In genomic region chr1:83811162-83811561, GRCm38 (mm10) we compare ENCODE assay signal across 8 mouse cellular contexts.
DNase-seq lines count a peak whose midpoint lies in the region; ATAC-seq and TF ChIP-seq lines count a peak whose summit lies in the region.
"Not testable (repeated sequence)": the region's sequence is repeated elsewhere in the genome, so short reads cannot be mapped to it uniquely, and the experiment has no call there.

No protein-coding gene starts in this region.

- not testable (repeated sequence) for H3K79me2 ChIP-seq in liver, adult 2 months (ENCODE audit: control insufficient read depth, insufficient read depth, low read length)

- peak; percentile 55; the same call in 1 of the 2 replicates for ATAC-seq in granulocyte monocyte progenitor cell, adult 5-6 weeks (replicated peaks; ENCODE audit: poor library complexity, severe bottlenecking)
- not testable (repeated sequence) for ATAC-seq in midbrain, postnatal 0 days (ENCODE audit: low FRiP score)

- H3K4me3 ChIP-seq in kidney, adult 2 months (ENCODE audit: insufficient read depth, low read depth, low read length); liver, adult 2 months (ENCODE audit: insufficient read depth, low read depth, low read length); midbrain, postnatal 0 days (ENCODE audit: low read depth, low read length); thymus, adult 2 months (ENCODE audit: control insufficient read depth, insufficient read depth, low read length): not testable (repeated sequence)

- peak; percentile 48 for TF ChIP-seq CTCF in kidney, adult 2 months (conservative IDR thresholded peaks at IDR 0.05; ENCODE audit: insufficient read depth, insufficient read length, low read depth, low read length)
- TF ChIP-seq CTCF in liver, adult 2 months (IDR thresholded peaks at IDR 0.05; ENCODE audit: low read depth, low read length) = peak; percentile 63
- TF ChIP-seq CTCF in midbrain, postnatal 0 days (IDR thresholded peaks at IDR 0.05) = peak; percentile 51
- TF ChIP-seq CTCF in thymus, adult 2 months (IDR thresholded peaks at IDR 0.05; ENCODE audit: borderline replicate concordance, control insufficient read depth, extremely low read depth, insufficient read depth, low read length, poor library complexity) = not testable (repeated sequence)

- TF ChIP-seq POLR2A in kidney, adult 2 months (IDR thresholded peaks at IDR 0.05; ENCODE audit: low read depth, low read length); liver, adult 2 months (IDR thresholded peaks at IDR 0.05; ENCODE audit: extremely low read depth, insufficient read depth, low read length); thymus, adult 2 months (IDR thresholded peaks at IDR 0.05; ENCODE audit: control insufficient read depth, extremely low read depth, insufficient read depth, low read length, poor library complexity): not testable (repeated sequence)

- not testable (repeated sequence) for H3K9ac ChIP-seq in liver, adult 2 months (ENCODE audit: low read depth, low read length); midbrain, postnatal 0 days (replicated peaks; ENCODE audit: low read length, poor library complexity, severe bottlenecking)

- H3K36me3 ChIP-seq in kidney, adult 2 months (ENCODE audit: control insufficient read depth, insufficient read depth, low read length); liver, adult 2 months (ENCODE audit: control insufficient read depth, insufficient read depth, low read length); midbrain, postnatal 0 days (ENCODE audit: insufficient read depth, low read length); thymus, adult 2 months (ENCODE audit: control insufficient read depth, insufficient read depth, low read length): not testable (repeated sequence)

- H3K27me3 ChIP-seq in kidney, adult 2 months (replicated peaks; ENCODE audit: control insufficient read depth, insufficient read depth, low read length); liver, adult 2 months (ENCODE audit: control insufficient read depth, insufficient read depth, low read length); midbrain, postnatal 0 days (ENCODE audit: insufficient read depth, low read length); thymus, adult 2 months (ENCODE audit: control insufficient read depth, insufficient read depth, low read length): not testable (repeated sequence)

- H3K9me3 ChIP-seq in midbrain, postnatal 0 days (ENCODE audit: low read length) = not testable (repeated sequence)

- H3K27ac ChIP-seq in kidney, adult 2 months (ENCODE audit: insufficient read depth, low read depth, low read length); liver, adult 2 months (replicated peaks; ENCODE audit: insufficient read depth, low read depth, low read length); midbrain, postnatal 0 days (ENCODE audit: low read depth, low read length); thymus, adult 2 months (ENCODE audit: control insufficient read depth, insufficient read depth, low read length): not testable (repeated sequence)

- DNase-seq in A20 (ENCODE audit: low read depth, low spot score) = peak; percentile 1
- DNase-seq in WW6 (ENCODE audit: low read depth, low spot score) = peak; percentile 40
- DNase-seq in embryo, embryonic 10.5 days (ENCODE audit: low spot score) = peak; percentile 43
- DNase-seq in kidney, adult 2 months; midbrain, postnatal 0 days (ENCODE audit: low spot score): not testable (repeated sequence)
- DNase-seq in liver, adult 2 months (ENCODE audit: extremely low read depth, low read depth, low spot score) = peak; percentile 10
- DNase-seq in thymus, adult 2 months = peak; percentile 1

- 57% methylated on average over 6 of the region's 6 CpGs for WGBS in kidney, adult 2 months
- 54% methylated on average over 6 of the region's 6 CpGs for WGBS in liver, adult 2 months
- 40% methylated on average over 5 of the region's 6 CpGs for WGBS in midbrain, postnatal 0 days
- WGBS in thymus, adult 2 months = 51% methylated on average over 6 of the region's 6 CpGs

- not testable (repeated sequence) for H3K4me2 ChIP-seq in midbrain, postnatal 0 days (ENCODE audit: low read depth, low read length, poor library complexity, severe bottlenecking)

- H3K4me1 ChIP-seq in kidney, adult 2 months (ENCODE audit: control insufficient read depth, insufficient read depth, low read length); liver, adult 2 months (ENCODE audit: control insufficient read depth, insufficient read depth, low read length); midbrain, postnatal 0 days (ENCODE audit: insufficient read depth, low read length); thymus, adult 2 months (replicated peaks; ENCODE audit: control insufficient read depth, insufficient read depth, low read length): not testable (repeated sequence)
